Mouse (Mus musculus): ENCODE measurements around the gene Ube2j1.

DNA sequence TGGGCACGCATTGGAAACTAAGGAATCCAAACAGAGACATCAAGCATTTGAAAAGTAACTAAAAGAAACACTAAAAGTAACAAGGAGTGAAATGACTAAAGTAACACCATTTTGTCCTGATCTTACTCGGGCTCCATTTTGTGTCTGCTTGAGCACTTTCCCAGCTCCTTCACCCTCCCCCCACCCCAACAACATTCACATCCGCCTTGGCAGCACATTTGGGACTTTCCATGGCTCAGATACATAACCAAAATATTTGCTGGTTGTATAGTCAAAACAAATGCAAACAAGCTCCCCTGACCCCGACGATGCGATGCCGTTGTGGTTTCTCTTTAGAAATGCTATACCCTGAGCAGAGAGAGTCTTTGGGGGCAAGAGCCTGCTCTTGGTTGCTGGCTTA lies 2.1 kb upstream of the Ube2j1 start:
- TF ChIP-seq GATA1 (IDR thresholded peaks at IDR 0.05; ENCODE audit: borderline replicate concordance, low read length) (no peak), FLI1 (IDR thresholded peaks at IDR 0.05; ENCODE audit: low read length) (no peak)
